Mouse (Mus musculus): ENCODE measurements around the gene Rps8. TPM values are rescaled to one million over a fixed set of nuclear protein-coding genes. Genes with fewer than 3 reads are reported as not detected.

Rps8 gene
- polyA plus RNA-seq, 2 experiments, result 1,329 to 1,706 TPM

DNA sequence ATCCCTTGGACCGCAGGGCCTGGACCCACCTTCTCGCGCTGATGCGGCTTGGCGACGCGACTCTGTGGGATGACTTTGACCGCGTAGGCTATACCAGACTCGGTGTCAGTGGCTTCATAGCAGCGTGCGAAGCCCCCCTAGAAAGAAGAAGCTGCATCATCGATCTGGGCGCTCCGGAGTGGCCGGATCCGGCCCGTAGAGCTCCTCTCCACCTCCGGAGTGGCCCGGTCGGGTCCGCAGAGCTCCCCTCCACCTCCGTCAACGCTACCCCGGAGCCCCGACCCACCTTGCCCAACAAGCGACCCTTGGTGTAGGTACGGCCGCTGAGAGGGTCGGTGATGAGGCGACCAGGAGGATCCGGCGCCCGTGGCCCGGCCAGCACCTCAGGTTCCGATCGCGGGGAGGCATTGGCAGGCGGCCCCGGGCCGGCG lies 22.7 kb downstream of the Rps8 start:
- Histone ChIP-seq H3K4me3 (replicated peaks; ENCODE audit: low read length) (peak overlapping the region; percentile 80), H3K4me1 (ENCODE audit: control insufficient read depth, insufficient read depth, low read length) (peaks cover 8% of the 10 kb centered on the region; the same call in 1 of the 2 replicates), H3K9me3 (ENCODE audit: control insufficient read depth, low read length) (no peaks in the 10 kb centered on the region), H3K27me3 (ENCODE audit: control insufficient read depth, insufficient read depth, low read length) (peaks cover 20% of the 10 kb centered on the region; the same call in 1 of the 2 replicates), H3K27ac (replicated peaks; ENCODE audit: low read depth, low read length) (no peak overlapping the region), H3K36me3 (ENCODE audit: control insufficient read depth, insufficient read depth, low read length) (peaks cover 4% of the 10 kb centered on the region; the same call in 1 of the 2 replicates), H3K4me2 (replicated peaks; ENCODE audit: low read depth, low read length, severe bottlenecking) (peak overlapping the region; percentile 98), H3K9ac (ENCODE audit: low read depth, low read length, severe bottlenecking) (peak overlapping the region; percentile 75)
- no peak for DNase-seq (ENCODE audit: low spot score)
- TF ChIP-seq POLR2A (IDR thresholded peaks at IDR 0.05; ENCODE audit: borderline replicate concordance, extremely low read depth, insufficient read depth, insufficient read length), result no peak
- ATAC-seq (ENCODE audit: low FRiP score, low read depth), result peak; percentile 13; the same call in 1 of the 2 replicates
- WGBS, result 1% methylated on average over 40 of the region's 42 CpGs

DNA sequence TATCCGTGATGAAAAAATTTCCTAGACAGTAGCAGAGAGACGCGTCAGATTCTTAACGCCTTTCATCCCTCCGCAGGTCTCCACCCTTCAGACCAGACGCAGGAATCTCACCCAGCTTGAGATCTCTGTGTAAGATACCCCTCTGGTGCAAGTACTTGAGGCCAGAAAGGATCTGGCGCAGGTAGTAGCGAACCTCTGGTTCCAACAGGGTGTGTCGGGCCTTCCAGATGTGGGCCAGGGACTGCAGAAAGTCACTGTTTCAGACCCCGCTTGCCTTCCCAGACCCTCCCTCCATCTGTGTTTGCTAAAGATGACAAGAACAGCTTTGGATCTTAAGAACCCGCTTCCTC lies 23.3 kb downstream of the Rps8 start:
- no peak for ATAC-seq (ENCODE audit: low FRiP score, low read depth)
- TF ChIP-seq POLR2A (IDR thresholded peaks at IDR 0.05; ENCODE audit: borderline replicate concordance, extremely low read depth, insufficient read depth, insufficient read length), result no peak
- Histone ChIP-seq H3K36me3 (ENCODE audit: control insufficient read depth, insufficient read depth, low read length) (peaks cover 10% of the 10 kb centered on the region; the same call in 1 of the 2 replicates), H3K4me1 (ENCODE audit: control insufficient read depth, insufficient read depth, low read length) (peaks cover 8% of the 10 kb centered on the region; the same call in 1 of the 2 replicates), H3K4me3 (replicated peaks; ENCODE audit: low read length) (peak overlapping the region; percentile 80), H3K9ac (ENCODE audit: low read depth, low read length, severe bottlenecking) (peak overlapping the region; percentile 75; the same call in 1 of the 2 replicates), H3K9me3 (ENCODE audit: control insufficient read depth, low read length) (no peaks in the 10 kb centered on the region), H3K27ac (replicated peaks; ENCODE audit: low read depth, low read length) (no peak overlapping the region), H3K27me3 (ENCODE audit: control insufficient read depth, insufficient read depth, low read length) (peaks cover 20% of the 10 kb centered on the region; the same call in 1 of the 2 replicates), H3K4me2 (replicated peaks; ENCODE audit: low read depth, low read length, severe bottlenecking) (peak overlapping the region; percentile 98)
- 12% methylated on average over 11 of the region's 11 CpGs for WGBS
- DNase-seq (ENCODE audit: low spot score), result no peak

DNA sequence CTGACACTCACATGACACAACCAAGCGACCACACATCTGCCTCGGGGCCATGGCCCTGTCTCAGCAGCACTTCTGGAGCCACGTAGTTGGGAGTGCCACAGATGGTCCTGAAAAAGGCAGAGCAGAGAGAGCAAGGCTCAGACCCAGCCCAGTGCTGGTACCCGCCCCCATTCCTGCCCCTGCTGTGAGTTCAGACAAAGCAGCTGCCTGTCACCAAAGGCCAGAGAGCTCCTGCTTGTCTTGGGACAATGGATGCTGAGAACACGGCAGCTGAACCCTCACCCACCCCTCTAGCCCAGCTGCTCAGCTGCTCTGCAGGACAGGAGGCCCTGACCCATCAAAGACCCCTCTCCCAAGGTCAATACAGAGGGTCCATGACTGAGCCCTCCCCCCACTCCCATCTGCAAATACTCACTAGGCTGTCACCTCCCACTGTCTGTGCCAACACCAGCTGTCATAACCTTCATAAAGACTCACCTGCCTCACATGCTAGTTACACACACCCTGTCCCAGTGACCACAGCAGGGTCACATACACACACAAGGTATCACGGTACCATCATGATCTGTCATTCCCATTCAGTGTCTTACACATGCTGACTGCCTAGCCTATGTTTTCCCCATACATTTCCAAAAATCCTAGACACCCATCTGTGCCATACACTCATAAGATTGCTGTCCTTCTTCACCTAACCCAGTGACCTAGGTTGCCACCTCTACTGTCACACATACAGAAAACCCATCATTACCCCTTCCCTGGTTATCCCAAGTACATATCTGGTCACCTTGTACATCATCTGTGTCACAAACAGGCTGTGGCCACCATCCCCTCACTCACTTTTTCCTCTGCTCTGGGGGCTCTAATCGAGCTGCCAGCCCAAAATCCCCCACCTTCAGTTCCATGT lies 23.9 kb downstream of the Rps8 start:
- 34% methylated on average over 7 of the region's 7 CpGs for WGBS
- no peak overlapping the region for H3K27ac ChIP-seq (replicated peaks; ENCODE audit: low read depth, low read length)
- DNase-seq (ENCODE audit: low spot score) (no peak), ATAC-seq (ENCODE audit: low FRiP score, low read depth) (no peak)
- H3K4me3 ChIP-seq (replicated peaks; ENCODE audit: low read length), result no peak overlapping the region
- peaks cover 8% of the 10 kb centered on the region; the same call in 1 of the 2 replicates for H3K4me1 ChIP-seq (ENCODE audit: control insufficient read depth, insufficient read depth, low read length)
- peaks cover 20% of the 10 kb centered on the region; the same call in 1 of the 2 replicates for H3K27me3 ChIP-seq (ENCODE audit: control insufficient read depth, insufficient read depth, low read length)
- no peak for TF ChIP-seq POLR2A (IDR thresholded peaks at IDR 0.05; ENCODE audit: borderline replicate concordance, extremely low read depth, insufficient read depth, insufficient read length)
- H3K9me3 ChIP-seq (ENCODE audit: control insufficient read depth, low read length), result no peaks in the 10 kb centered on the region
- no peak overlapping the region for H3K9ac ChIP-seq (ENCODE audit: low read depth, low read length, severe bottlenecking)
- no peak overlapping the region; the same call in 1 of the 2 replicates for H3K4me2 ChIP-seq (replicated peaks; ENCODE audit: low read depth, low read length, severe bottlenecking)
- peaks cover 10% of the 10 kb centered on the region; the same call in 1 of the 2 replicates for H3K36me3 ChIP-seq (ENCODE audit: control insufficient read depth, insufficient read depth, low read length)

DNA sequence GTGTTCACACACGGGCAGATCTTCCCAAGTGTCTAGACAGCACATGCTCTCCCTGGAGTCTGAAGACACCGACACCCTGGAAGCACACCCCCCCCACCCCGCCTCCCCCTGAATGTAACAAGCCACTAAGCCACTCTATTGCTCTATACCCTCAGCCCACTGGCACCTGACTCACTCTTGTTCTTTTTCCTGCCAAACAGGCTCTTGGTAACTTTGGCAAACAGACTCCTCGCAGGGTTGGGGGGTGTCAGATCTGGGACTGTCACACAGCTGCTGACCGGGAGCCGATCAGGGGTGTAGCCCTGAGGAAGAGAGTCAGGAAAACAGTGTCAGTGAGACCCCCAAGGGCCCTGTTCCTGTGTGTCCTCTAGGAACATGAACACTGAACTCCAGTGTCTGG lies 24.8 kb downstream of the Rps8 start:
- Histone ChIP-seq H3K4me2 (replicated peaks; ENCODE audit: low read depth, low read length, severe bottlenecking) (no peak overlapping the region), H3K27ac (replicated peaks; ENCODE audit: low read depth, low read length) (no peak overlapping the region), H3K9ac (ENCODE audit: low read depth, low read length, severe bottlenecking) (no peak overlapping the region), H3K4me3 (replicated peaks; ENCODE audit: low read length) (no peak overlapping the region), H3K36me3 (ENCODE audit: control insufficient read depth, insufficient read depth, low read length) (peaks cover 10% of the 10 kb centered on the region; the same call in 1 of the 2 replicates), H3K9me3 (ENCODE audit: control insufficient read depth, low read length) (no peaks in the 10 kb centered on the region), H3K27me3 (ENCODE audit: control insufficient read depth, insufficient read depth, low read length) (peaks cover 20% of the 10 kb centered on the region; the same call in 1 of the 2 replicates), H3K4me1 (ENCODE audit: control insufficient read depth, insufficient read depth, low read length) (peaks cover 8% of the 10 kb centered on the region; the same call in 1 of the 2 replicates)
- no peak for TF ChIP-seq POLR2A (IDR thresholded peaks at IDR 0.05; ENCODE audit: borderline replicate concordance, extremely low read depth, insufficient read depth, insufficient read length)
- WGBS, result 71% methylated on average over 6 of the region's 6 CpGs
- ATAC-seq (ENCODE audit: low FRiP score, low read depth) (no peak), DNase-seq (ENCODE audit: low spot score) (no peak)

DNA sequence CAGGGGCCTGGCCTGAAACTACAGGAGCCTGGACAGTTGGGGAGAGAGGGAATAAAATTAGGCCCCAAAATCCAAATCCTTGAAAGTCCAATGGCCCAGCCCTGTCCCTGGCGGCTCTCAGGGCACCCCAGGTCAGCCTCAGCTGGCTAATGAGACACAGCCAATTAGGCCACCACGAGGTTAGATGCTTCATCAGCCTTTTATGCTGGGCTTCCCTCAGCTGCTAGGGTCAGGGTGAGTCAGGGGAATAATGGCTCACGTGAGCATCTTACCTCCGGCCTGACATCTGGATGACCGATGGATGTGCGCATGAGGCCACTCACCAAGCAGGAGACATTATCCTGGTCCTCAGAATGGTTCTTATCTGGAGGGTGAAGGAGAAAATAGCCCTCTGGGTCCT lies 25.3 kb downstream of the Rps8 start:
- H3K27me3 ChIP-seq (ENCODE audit: control insufficient read depth, insufficient read depth, low read length), result peaks cover 20% of the 10 kb centered on the region; the same call in 1 of the 2 replicates
- H3K27ac ChIP-seq (replicated peaks; ENCODE audit: low read depth, low read length), result no peak overlapping the region
- H3K4me1 ChIP-seq (ENCODE audit: control insufficient read depth, insufficient read depth, low read length), result peaks cover 12% of the 10 kb centered on the region
- no peaks in the 10 kb centered on the region for H3K9me3 ChIP-seq (ENCODE audit: control insufficient read depth, low read length)
- 67% methylated on average over 6 of the region's 6 CpGs for WGBS
- no peak for DNase-seq (ENCODE audit: low spot score)
- H3K4me2 ChIP-seq (replicated peaks; ENCODE audit: low read depth, low read length, severe bottlenecking), result no peak overlapping the region
- no peak for ATAC-seq (ENCODE audit: low FRiP score, low read depth)
- no peak overlapping the region for H3K9ac ChIP-seq (ENCODE audit: low read depth, low read length, severe bottlenecking)
- TF ChIP-seq POLR2A (IDR thresholded peaks at IDR 0.05; ENCODE audit: borderline replicate concordance, extremely low read depth, insufficient read depth, insufficient read length), result no peak
- H3K36me3 ChIP-seq (ENCODE audit: control insufficient read depth, insufficient read depth, low read length), result peaks cover 10% of the 10 kb centered on the region; the same call in 1 of the 2 replicates
- H3K4me3 ChIP-seq (replicated peaks; ENCODE audit: low read length), result no peak overlapping the region
